In genomic region chr6:125356264-125356663, GRCm38 (mm10) we compare ENCODE assay signal across 20 mouse cellular contexts. TPM values are rescaled to one million over a fixed set of nuclear protein-coding genes. Genes with fewer than 3 reads are reported as not detected.
DNase-seq lines count a peak whose midpoint lies in the region; ATAC-seq and TF ChIP-seq lines count a peak whose summit lies in the region.
"Had no signal": no experiment of that assay in that cellular context is flagged by ENCODE, and none has a peak within 500 bp of the region (broad histone marks: within the 10 kb centered on the region; RNA-seq: fewer than 3 reads in every experiment).

No protein-coding gene starts in this region.

- no peak for ATAC-seq in kidney, embryonic 15.5 days (replicated peaks; ENCODE audit: low FRiP score)
- no peak for ATAC-seq in frontal cortex, adult (ENCODE audit: low TSS enrichment)
- no peak for ATAC-seq in forebrain, embryonic 11.5 days (replicated peaks; ENCODE audit: low FRiP score)
- ATAC-seq: intestine, embryonic 15.5 days; midbrain, embryonic 13.5 days had no signal

- intact Hi-C loops in heart, adult 2 months (cut with DNase I): no loop called here

- H3K9ac ChIP-seq in heart, adult 2 months (ENCODE audit: low read depth, low read length): no peak overlapping the region
- no peak overlapping the region for H3K9ac ChIP-seq in kidney, embryonic 15.5 days
- no peak overlapping the region for H3K9ac ChIP-seq in forebrain, embryonic 11.5 days (ENCODE audit: low read length)
- H3K9ac ChIP-seq: embryonic facial prominence, embryonic 12.5 days; hindbrain, embryonic 14.5 days; intestine, embryonic 15.5 days; midbrain, embryonic 13.5 days; neural tube, embryonic 15.5 days had no signal

- 0 out of 2 replicates have a peak, but pooled peaks have one; percentile 13 for TF ChIP-seq POLR2A in heart, adult 2 months (IDR thresholded peaks at IDR 0.05; ENCODE audit: insufficient read depth, low read depth, low read length)

- no peaks in the 10 kb centered on the region for H3K27me3 ChIP-seq in heart, adult 2 months (ENCODE audit: control insufficient read depth, insufficient read depth, low read length)
- no peaks in the 10 kb centered on the region for H3K27me3 ChIP-seq in kidney, embryonic 15.5 days
- peaks cover 8% of the 10 kb centered on the region; the same call in 1 of the 2 replicates for H3K27me3 ChIP-seq in forebrain, embryonic 11.5 days (ENCODE audit: control insufficient read depth, insufficient read depth, low read length)
- H3K27me3 ChIP-seq: intestine, embryonic 15.5 days had no signal

- WGBS in heart, adult 2 months: 45% methylated on average over 8 of the region's 8 CpGs
- WGBS in kidney, embryonic 15.5 days: 21% methylated on average over 8 of the region's 8 CpGs
- WGBS in forebrain, embryonic 11.5 days: 49% methylated on average over 8 of the region's 8 CpGs

- H3K27ac ChIP-seq in heart, adult 2 months: peak overlapping the region; percentile 91
- peak overlapping the region; percentile 54; the same call in 1 of the 2 replicates for H3K27ac ChIP-seq in kidney, embryonic 15.5 days
- H3K27ac ChIP-seq in forebrain, embryonic 11.5 days (ENCODE audit: low read depth, low read length): no peak overlapping the region
- H3K27ac ChIP-seq: hindbrain, embryonic 14.5 days; intestine, embryonic 15.5 days; left cerebral cortex, adult 2 months; midbrain, embryonic 13.5 days; neural tube, embryonic 15.5 days had no signal

- no peak for TF ChIP-seq EP300 in heart, adult 2 months (IDR thresholded peaks at IDR 0.05; ENCODE audit: insufficient read depth, low read depth, low read length)

- no peak overlapping the region for H3K4me3 ChIP-seq in heart, adult 2 months
- H3K4me3 ChIP-seq in kidney, embryonic 15.5 days (replicated peaks): no peak overlapping the region
- H3K4me3 ChIP-seq in forebrain, embryonic 11.5 days (ENCODE audit: low read depth, low read length): no peak overlapping the region
- H3K4me3 ChIP-seq: embryonic facial prominence, embryonic 12.5 days; intestine, embryonic 15.5 days; left cerebral cortex, adult 2 months; midbrain, embryonic 13.5 days; myocyte; neural tube, embryonic 15.5 days had no signal

- H3K36me3 ChIP-seq in heart, adult 2 months (ENCODE audit: control insufficient read depth, insufficient read depth, low read length): no peaks in the 10 kb centered on the region; the same call in 1 of the 2 replicates
- peaks cover 44% of the 10 kb centered on the region for H3K36me3 ChIP-seq in kidney, embryonic 15.5 days
- H3K36me3 ChIP-seq in forebrain, embryonic 11.5 days (ENCODE audit: control insufficient read depth, insufficient read depth, low read length): no peaks in the 10 kb centered on the region
- H3K36me3 ChIP-seq: neural tube, embryonic 15.5 days had no signal

- H3K9me3 ChIP-seq in kidney, embryonic 15.5 days (replicated peaks): no peaks in the 10 kb centered on the region
- H3K9me3 ChIP-seq in forebrain, embryonic 11.5 days (ENCODE audit: control insufficient read depth, low read length): no peaks in the 10 kb centered on the region
- H3K9me3 ChIP-seq: embryonic facial prominence, embryonic 12.5 days; intestine, embryonic 15.5 days; midbrain, embryonic 13.5 days; neural tube, embryonic 15.5 days had no signal

- no peak for DNase-seq in heart, adult 2 months
- no peak for DNase-seq in heart, postnatal 4 days
- DNase-seq in kidney, adult 9 months: no peak
- DNase-seq in NIH3T3 (ENCODE audit: low read depth): peak; percentile 27
- DNase-seq in kidney, postnatal 36 days: peak; percentile 52 to 60
- no peak for DNase-seq in forebrain, embryonic 11.5 days (ENCODE audit: low spot score)
- DNase-seq: adrenal gland, adult 8-10 months; cerebellum, adult 18-20 months; cerebellum, postnatal 36 days; gastrocnemius, postnatal 14 days had no signal

- H3K4me1 ChIP-seq in heart, adult 2 months (ENCODE audit: control insufficient read depth, insufficient read depth, low read length): peaks cover 34% of the 10 kb centered on the region
- H3K4me1 ChIP-seq in kidney, embryonic 15.5 days: peaks cover 69% of the 10 kb centered on the region
- H3K4me1 ChIP-seq in forebrain, embryonic 11.5 days (replicated peaks; ENCODE audit: control insufficient read depth, insufficient read depth, low read length): peaks cover 12% of the 10 kb centered on the region; the same call in 1 of the 2 replicates

- H3K79me2 ChIP-seq in heart, adult 2 months (replicated peaks; ENCODE audit: control insufficient read depth, insufficient read depth, low read length): no peaks in the 10 kb centered on the region

- no peak for TF ChIP-seq CTCF in heart, adult 2 months (IDR thresholded peaks at IDR 0.05)

- no peak overlapping the region for H3K4me2 ChIP-seq in kidney, embryonic 15.5 days
- H3K4me2 ChIP-seq in forebrain, embryonic 11.5 days (ENCODE audit: low read depth, low read length, severe bottlenecking): no peak overlapping the region
- H3K4me2 ChIP-seq: hindbrain, embryonic 14.5 days; midbrain, embryonic 13.5 days; neural tube, embryonic 15.5 days had no signal

RNA-seq across cellular contexts. Expression of gene Tnfrsf1a, which starts 7.1 kb away (rescaled TPM):
- 10 to 100 TPM; 50.8 to 62.8 TPM for total RNA-seq in heart, adult 2 months (2021)
- polyA plus RNA-seq in heart, adult 2 months (2012; rRNA removed): 57.1 and 59.7 TPM in 2 replicates
- total RNA-seq in heart, postnatal 4 days (2021): 10 to 100 TPM; 63.3 to 65.2 TPM
- polyA plus RNA-seq in kidney, embryonic 15.5 days (2015; fragmentation: Nextera tagmentation; extraction: Ambion mirVana): 73.2 and 83.3 TPM in 2 replicates
- 24.0 and 25.9 TPM in 2 replicates for polyA plus RNA-seq in forebrain, embryonic 11.5 days (2014; fragmentation: Nextera tagmentation; extraction: Ambion mirVana)

RNA-seq across cellular contexts. Expression of gene Plekhg6, which starts 24.3 kb away (rescaled TPM):
- total RNA-seq in heart, adult 2 months (2021): under 1 TPM in 1 of 2 experiments, not detected in 1; 0.08 TPM
- 0.06 and 0.14 TPM in 2 replicates for polyA plus RNA-seq in heart, adult 2 months (2012; rRNA removed)
- not detected for total RNA-seq in heart, postnatal 4 days (2021)
- 4.7 and 4.9 TPM in 2 replicates for polyA plus RNA-seq in kidney, embryonic 15.5 days (2015; fragmentation: Nextera tagmentation; extraction: Ambion mirVana)
- polyA plus RNA-seq in forebrain, embryonic 11.5 days (2014; fragmentation: Nextera tagmentation; extraction: Ambion mirVana): 0.12 and 0.19 TPM in 2 replicates
- total RNA-seq: CH12.LX; gastrocnemius, postnatal 14 days had no signal

RNA-seq across cellular contexts. Expression of gene Scnn1a, which starts 35.8 kb away (rescaled TPM):
- total RNA-seq in heart, adult 2 months (2021): under 1 TPM; 0.37 to 0.75 TPM
- polyA plus RNA-seq in heart, adult 2 months (2012; rRNA removed): 0.76 and 3.1 TPM in 2 replicates
- 1 to 10 TPM in 1 of 2 experiments, under 1 TPM in 1; 0.83 to 1.1 TPM for total RNA-seq in heart, postnatal 4 days (2021)
- 4.4 and 4.8 TPM in 2 replicates for polyA plus RNA-seq in kidney, embryonic 15.5 days (2015; fragmentation: Nextera tagmentation; extraction: Ambion mirVana)
- 0.21 and 0.28 TPM in 2 replicates for polyA plus RNA-seq in forebrain, embryonic 11.5 days (2014; fragmentation: Nextera tagmentation; extraction: Ambion mirVana)
- total RNA-seq: CH12.LX had no signal

RNA-seq across cellular contexts. Expression of gene Ltbr, which starts 42.6 kb away (rescaled TPM):
- 10 to 100 TPM; 28.2 to 28.8 TPM for total RNA-seq in heart, adult 2 months (2021)
- polyA plus RNA-seq in heart, adult 2 months (2012; rRNA removed): 34.8 and 36.5 TPM in 2 replicates
- 10 to 100 TPM; 49.2 to 53.7 TPM for total RNA-seq in heart, postnatal 4 days (2021)
- 58.7 and 62.6 TPM in 2 replicates for polyA plus RNA-seq in kidney, embryonic 15.5 days (2015; fragmentation: Nextera tagmentation; extraction: Ambion mirVana)
- 15.6 and 16.6 TPM in 2 replicates for polyA plus RNA-seq in forebrain, embryonic 11.5 days (2014; fragmentation: Nextera tagmentation; extraction: Ambion mirVana)
- total RNA-seq: CH12.LX had no signal

Comparison
In these comparisons a context has a peak if more than half of its experiments do, and no peak if none do; other contexts are left out.
1. DNase-seq: peak in NIH3T3 (single experiment) and kidney, postnatal 36 days (2 of 2); none in heart, adult 2 months (0 of 2), heart, postnatal 4 days (single experiment), kidney, adult 9 months (single experiment) and forebrain, embryonic 11.5 days (single experiment).